Mouse (Mus musculus) cerebellum, postnatal 10 days (tissue): ENCODE results near the gene Usp15.
"Not testable (repeated sequence)": the region's sequence is repeated elsewhere in the genome, so short reads cannot be mapped to it uniquely, and the experiment has no call there.

Experiments
- DNase-seq, 2 experiments: peaks; one replicate each; pipeline ENCODE4 v3.0.0; 2021; ENCODE audit warnings: mixed read lengths in 2 of 2

Usp15 gene

GRCm38 (mm10) chr10:123196835-123197559 is at the start of gene Usp15:
TSS of gene Usp15 (minus strand) at chr10:123196995.
- peak; percentile 98 to 99 for DNase-seq

- no peak for DNase-seq
Observed at GRCm38 (mm10) chr10:123229420-123229819, 32.6 kb upstream of the Usp15 start.

GRCm38 (mm10) chr10:123222785-123223184 is 26.0 kb upstream of the Usp15 start:
- DNase-seq: no peak

- DNase-seq: no peak
Observed at GRCm38 (mm10) chr10:123209517-123209916, 12.7 kb upstream of the Usp15 start.

GRCm38 (mm10) chr10:123208336-123208735 is 11.5 kb upstream of the Usp15 start:
- DNase-seq: no peak

GRCm38 (mm10) chr10:123206074-123206473 is 9.3 kb upstream of the Usp15 start:
- no peak for DNase-seq

GRCm38 (mm10) chr10:123205364-123205763 is 8.6 kb upstream of the Usp15 start:
- not testable (repeated sequence) for DNase-seq

GRCm38 (mm10) chr10:123201981-123202758 is 5.4 kb upstream of the Usp15 start:
- DNase-seq: peak in 1 of 2 experiments; percentile 22

- DNase-seq: no peak
Observed at GRCm38 (mm10) chr10:123201436-123201835, 4.6 kb upstream of the Usp15 start.

GRCm38 (mm10) chr10:123200996-123201395 is 4.2 kb upstream of the Usp15 start:
- no peak for DNase-seq

- DNase-seq: no peak
Observed at GRCm38 (mm10) chr10:123200320-123200659, 3.5 kb upstream of the Usp15 start.

- no peak for DNase-seq
Observed at GRCm38 (mm10) chr10:123199615-123200319, 3.0 kb upstream of the Usp15 start.

- no peak for DNase-seq
Observed at GRCm38 (mm10) chr10:123199119-123199518, 2.3 kb upstream of the Usp15 start.

- DNase-seq: no peak
Observed at GRCm38 (mm10) chr10:123198183-123198582, 1.4 kb upstream of the Usp15 start.

GRCm38 (mm10) chr10:123195961-123196834 is 597 bp downstream of the Usp15 start:
- DNase-seq: peak in 1 of 2 experiments; percentile 52

GRCm38 (mm10) chr10:123195501-123195900 is 1.3 kb downstream of the Usp15 start:
- DNase-seq: no peak

GRCm38 (mm10) chr10:123191038-123191437 is 5.8 kb downstream of the Usp15 start:
- DNase-seq: no peak

GRCm38 (mm10) chr10:123187337-123187736 is 9.5 kb downstream of the Usp15 start:
- no peak for DNase-seq

GRCm38 (mm10) chr10:123185907-123186306 is 10.9 kb downstream of the Usp15 start:
- no peak for DNase-seq

- DNase-seq: no peak
Observed at GRCm38 (mm10) chr10:123183743-123184142, 13.1 kb downstream of the Usp15 start.

GRCm38 (mm10) chr10:123183243-123183642 is 13.6 kb downstream of the Usp15 start:
- DNase-seq: peak; percentile 58 to 59

GRCm38 (mm10) chr10:123182391-123182790 is 14.4 kb downstream of the Usp15 start:
- DNase-seq: no peak
